Mouse (Mus musculus) MEL-GATA-1-ER (cell line): ENCODE data around the gene Myo1f.

Source experiments
- DNase-seq: peaks from one replicate; pipeline ENCODE4 v3.0.0-alpha.2; 2012; ENCODE audit warnings: low read depth; ENCODE audit errors: extremely low read depth

Myo1f gene

GRCm38 (mm10) chr17:33645073-33645472 lies 89.6 kb downstream of the Myo1f start:
- DNase-seq = no peak

- DNase-seq = no peak
Measured at GRCm38 (mm10) chr17:33649781-33650475, 94.4 kb downstream of the Myo1f start.
